Mouse (Mus musculus) testis, adult 2 months (tissue): ENCODE data around the gene Disp2. TPM values are rescaled to one million over a fixed set of nuclear protein-coding genes. Genes with fewer than 3 reads are reported as not detected.
A peak's percentile ranks its signal among the peaks of the same experiment; 100 is the strongest.

ENCODE experiments used
- H3K27ac ChIP-seq: fragments of 200-500 bp; 2 replicates; pipeline ENCODE4 v1.5.1; 2012; ENCODE audit warnings: low read depth, low read length; ENCODE audit not compliant: control insufficient read depth, insufficient read depth
- H3K27me3 ChIP-seq: fragments of 200-500 bp; 2 replicates; pipeline ENCODE4 v1.6.1; 2012; ENCODE audit warnings: mild to moderate bottlenecking, low read length, moderate library complexity; ENCODE audit not compliant: control insufficient read depth, insufficient read depth
- H3K36me3 ChIP-seq: fragments of 200-500 bp; 2 replicates; pipeline ENCODE4 v1.6.1; 2012; ENCODE audit warnings: mild to moderate bottlenecking, low read length; ENCODE audit not compliant: control insufficient read depth, insufficient read depth
- H3K4me1 ChIP-seq: fragments of 200-500 bp; 2 replicates; pipeline ENCODE4 v1.6.1; 2012; ENCODE audit warnings: low read length; ENCODE audit not compliant: control insufficient read depth, insufficient read depth
- H3K4me3 ChIP-seq: fragments of 200-500 bp; 2 replicates; pipeline ENCODE4 v1.5.1; 2012; ENCODE audit warnings: low read depth, mild to moderate bottlenecking, low read length, moderate library complexity, mixed read lengths; ENCODE audit not compliant: control insufficient read depth
- CTCF ChIP-seq: fragments of 200-500 bp; IDR thresholded peaks from 2 replicates; pipeline ENCODE4 v1.5.1; 2012; ENCODE audit warnings: low read depth, mild to moderate bottlenecking, inconsistent platforms, low read length, moderate library complexity; ENCODE audit not compliant: control insufficient read depth, insufficient read depth, insufficient replicate concordance
- POLR2A ChIP-seq: fragments of 200-500 bp; IDR thresholded peaks from 2 replicates; pipeline ENCODE4 v1.6.1; 2012; ENCODE audit warnings: low read depth, mild to moderate bottlenecking, inconsistent platforms, low read length, moderate library complexity; ENCODE audit not compliant: control insufficient read depth
- polyA plus RNA-seq: library from polyadenylated mRNA; depleted of rRNA; stranded (reverse); fragments of >200 nt; gene quantifications from 2 replicates; pipeline ENCODE4 v1.2.3, GENCODE M21; 2012

The Disp2 gene
- polyA plus RNA-seq, 1 experiment: 0.28 TPM

DNA sequence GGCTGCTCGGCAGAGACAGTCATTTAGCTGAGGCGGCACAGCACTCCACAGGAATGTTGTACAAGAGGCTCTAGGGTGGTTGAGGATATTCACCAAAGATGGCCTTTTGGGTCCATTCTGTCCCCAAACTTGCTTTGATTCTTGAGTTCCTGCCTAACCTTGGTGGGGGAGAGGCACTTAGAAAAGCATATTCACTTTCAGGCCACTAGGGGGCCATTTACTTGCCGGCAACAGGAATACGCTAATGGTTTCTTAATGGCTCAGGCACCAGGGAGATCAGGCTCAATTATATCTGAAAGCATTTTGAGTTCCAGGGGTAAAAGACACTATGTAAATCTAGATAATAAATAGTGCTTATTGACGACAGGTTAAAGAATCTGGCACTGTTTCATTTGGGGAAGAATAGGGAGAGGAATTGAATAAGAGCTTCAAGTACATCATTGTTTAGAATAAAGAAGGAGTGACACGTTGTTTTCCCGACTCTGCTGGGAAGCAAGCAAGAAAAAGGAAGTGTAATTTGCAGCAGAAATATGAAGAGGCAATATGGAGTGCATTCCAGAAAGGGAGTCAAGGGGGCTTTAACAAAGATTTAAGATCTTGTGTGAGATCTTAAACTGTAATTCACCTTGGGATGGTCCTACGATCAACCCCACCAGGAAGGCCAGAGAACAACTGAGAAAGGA, 36.1 kb upstream of the Disp2 start:
- Histone ChIP-seq H3K36me3 (no peaks in the 10 kb centered on the region), H3K27me3 (no peaks in the 10 kb centered on the region), H3K4me3 (no peak overlapping the region), H3K27ac (no peak overlapping the region), H3K4me1 (peaks cover 14% of the 10 kb centered on the region)
- no peak for TF ChIP-seq CTCF
- TF ChIP-seq POLR2A: no peak

GRCm38 (mm10) chr2:118744621-118745020, 34.9 kb upstream of the Disp2 start:
- Histone ChIP-seq H3K4me3 (peak overlapping the region; percentile 76; the same call in 1 of the 2 replicates), H3K27me3 (no peaks in the 10 kb centered on the region), H3K36me3 (no peaks in the 10 kb centered on the region), H3K27ac (no peak overlapping the region), H3K4me1 (peaks cover 15% of the 10 kb centered on the region)
- no peak for TF ChIP-seq CTCF
- TF ChIP-seq POLR2A: no peak

DNA sequence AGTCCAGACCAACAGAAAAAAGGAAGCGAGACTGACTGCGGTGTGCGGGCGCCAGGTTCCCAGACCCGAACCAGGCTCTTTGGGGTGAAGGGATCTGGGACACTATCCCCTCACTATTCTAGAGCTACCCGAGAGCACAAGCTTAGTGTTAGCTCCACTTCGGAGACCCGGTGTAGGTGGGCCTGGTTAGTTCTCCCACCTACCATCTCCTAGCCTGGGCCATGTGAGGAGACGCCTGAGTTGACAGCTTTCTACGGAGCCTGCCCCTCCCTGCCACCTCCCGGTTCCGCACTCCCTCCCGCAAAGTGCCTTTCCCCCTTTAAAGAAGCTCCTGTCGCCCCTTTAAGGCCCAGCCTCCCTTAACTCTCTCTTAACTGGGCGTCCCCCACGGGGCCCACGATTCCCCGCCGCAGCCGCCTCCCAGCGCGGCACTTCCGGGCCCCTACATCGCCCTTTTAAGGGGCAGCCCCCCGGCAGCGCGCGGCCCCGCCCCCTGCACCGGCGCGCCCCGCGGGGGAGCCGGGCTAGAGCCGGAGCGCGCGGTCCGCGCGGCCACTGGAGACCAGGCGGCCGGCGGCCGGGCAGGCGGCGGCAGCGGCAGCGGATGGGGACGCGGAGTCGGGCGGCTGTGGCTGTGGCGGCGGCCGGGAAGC, 34.2 kb upstream of the Disp2 start, which contains the start of gene Inafm2:
TSS of gene Inafm2 (plus strand) at position 527 of the 653 bp plus-strand sequence.
- H3K27ac ChIP-seq: peak within 1 kb of the TSS; percentile 34
- H3K36me3 ChIP-seq: no peaks in the 10 kb centered on the region
- H3K4me3 ChIP-seq: peak within 1 kb of the TSS; percentile 76
- no peaks in the 10 kb centered on the region for H3K27me3 ChIP-seq
- peaks cover 16% of the 10 kb centered on the region for H3K4me1 ChIP-seq
- TF ChIP-seq CTCF (no peak), POLR2A (peak; percentile 76; the same call in 1 of the 2 replicates)

DNA sequence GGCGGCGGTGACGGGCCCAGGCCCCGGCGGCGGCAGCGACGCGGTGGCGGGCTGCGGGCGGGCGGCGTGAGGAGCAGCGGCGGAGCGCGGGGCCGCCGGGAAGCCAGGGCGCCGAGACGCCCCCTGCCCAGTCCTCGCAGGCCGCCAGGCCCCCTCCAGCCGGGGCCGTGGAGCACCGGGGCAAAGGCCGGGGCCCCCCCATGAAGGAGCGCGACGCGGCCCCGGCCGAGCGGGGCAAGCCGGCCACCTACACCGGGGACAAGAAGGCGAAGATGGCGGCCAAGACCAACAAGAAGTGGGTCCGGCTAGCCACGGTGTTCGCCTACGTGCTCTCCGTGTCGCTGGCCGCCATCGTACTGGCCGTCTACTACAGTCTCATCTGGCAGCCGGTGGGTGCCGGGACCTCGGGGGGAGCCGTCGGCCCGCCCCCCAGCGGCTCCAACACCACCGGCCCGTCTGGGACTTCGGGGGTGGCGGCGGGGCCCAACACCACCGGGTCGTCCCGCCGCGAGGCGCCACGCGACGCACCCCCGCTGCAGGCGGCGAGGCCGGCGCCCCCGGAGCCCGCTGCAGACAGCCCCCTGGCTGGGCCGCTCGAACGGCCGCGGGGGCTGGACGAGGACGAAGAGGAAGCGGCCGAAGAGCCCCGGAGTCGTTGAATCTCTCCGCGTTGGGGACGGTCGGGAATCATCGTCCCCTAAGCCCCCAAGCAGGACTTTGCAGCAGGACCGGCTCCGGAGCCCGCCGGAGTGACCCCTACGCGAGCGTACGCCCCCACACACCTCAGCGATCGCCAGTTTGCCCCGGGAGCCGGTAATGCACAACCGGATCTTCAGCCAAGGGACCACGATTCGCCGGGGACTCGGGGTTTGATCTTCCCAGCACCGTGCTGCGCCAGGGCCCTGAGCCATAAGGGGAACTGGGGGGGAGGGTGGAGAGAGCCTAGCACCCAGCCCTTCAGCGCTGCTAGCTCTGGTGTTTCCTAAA, 33.3 kb upstream of the Disp2 start:
- H3K4me1 ChIP-seq: peaks cover 17% of the 10 kb centered on the region

DNA sequence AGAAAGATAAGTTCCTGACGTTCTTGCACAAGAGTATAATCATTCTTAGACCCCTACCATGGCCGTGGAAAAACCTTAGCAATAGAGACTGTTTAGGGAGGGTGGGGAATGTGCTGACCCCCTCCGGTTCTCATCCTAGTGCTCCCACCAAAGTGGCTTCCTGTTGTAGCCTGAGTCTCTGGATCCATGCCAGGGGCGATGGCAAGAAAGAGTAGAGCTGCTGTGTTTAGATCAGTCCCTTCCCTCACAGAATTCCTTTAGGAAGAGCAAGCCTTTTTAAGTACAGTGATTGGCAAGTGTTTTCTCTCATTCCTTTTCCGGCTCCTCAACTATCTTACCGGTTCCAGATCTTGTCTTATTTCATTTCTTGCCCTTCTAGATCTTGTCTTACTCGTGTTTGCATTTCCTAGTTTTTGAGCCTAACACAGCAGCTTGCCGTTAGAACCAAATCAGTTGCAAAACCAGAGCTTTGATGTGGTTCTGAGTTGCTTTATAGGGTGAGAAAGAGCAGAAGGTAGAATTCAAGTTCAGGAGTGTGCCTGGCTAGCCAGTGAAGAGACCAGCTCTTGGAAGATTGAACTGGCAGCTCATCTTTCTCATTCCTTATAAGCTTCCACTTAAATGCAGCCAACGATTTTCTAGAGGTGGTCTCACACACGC, 32.1 kb upstream of the Disp2 start:
- H3K4me1 ChIP-seq: peaks cover 17% of the 10 kb centered on the region
- peak overlapping the region; percentile 56 for H3K4me3 ChIP-seq
- TF ChIP-seq CTCF (no peak), POLR2A (no peak)
- no peaks in the 10 kb centered on the region; the same call in 1 of the 2 replicates for H3K36me3 ChIP-seq
- no peaks in the 10 kb centered on the region for H3K27me3 ChIP-seq
- no peak overlapping the region for H3K27ac ChIP-seq

More for the DNA sequence above, 33.3 kb upstream of the Disp2 start:
- no peaks in the 10 kb centered on the region for H3K27me3 ChIP-seq
- TF ChIP-seq CTCF (no peak), POLR2A (peak; percentile 29; the same call in 1 of the 2 replicates)
- H3K36me3 ChIP-seq: no peaks in the 10 kb centered on the region
- peak overlapping the region; percentile 76 for H3K4me3 ChIP-seq
- H3K27ac ChIP-seq: peak overlapping the region; percentile 34

DNA sequence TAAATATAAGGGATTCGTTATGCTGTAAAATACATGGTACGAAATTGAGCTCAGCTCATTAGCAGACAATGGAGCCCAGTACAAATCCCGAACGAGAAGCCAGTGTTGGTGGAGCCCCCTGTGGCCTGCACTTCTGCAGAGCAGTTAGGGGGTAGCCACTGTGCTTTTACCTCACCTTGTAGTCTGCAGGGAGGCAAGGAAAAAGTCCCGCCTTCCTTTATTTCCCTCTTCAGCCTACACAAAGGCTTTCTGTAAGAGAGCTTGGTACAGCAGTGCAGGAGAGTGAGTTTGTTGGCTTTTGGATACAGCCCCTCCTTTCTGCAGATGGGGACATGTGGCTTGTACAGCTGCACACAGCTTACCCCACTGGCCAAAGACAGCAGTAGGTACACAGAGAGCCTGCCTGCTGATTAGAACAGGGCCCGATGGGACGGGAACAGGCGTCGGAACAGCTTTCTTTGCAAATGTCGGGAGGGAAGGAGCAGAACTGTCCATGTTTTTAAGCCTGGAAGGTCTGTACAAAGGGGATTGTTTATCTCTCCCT, 30.1 kb upstream of the Disp2 start:
- TF ChIP-seq CTCF: no peak
- no peak for TF ChIP-seq POLR2A
- Histone ChIP-seq H3K36me3 (no peaks in the 10 kb centered on the region; the same call in 1 of the 2 replicates), H3K27ac (peak overlapping the region; percentile 22; the same call in 1 of the 2 replicates), H3K4me1 (peaks cover 15% of the 10 kb centered on the region), H3K4me3 (no peak overlapping the region), H3K27me3 (no peaks in the 10 kb centered on the region)
